Mouse (Mus musculus): ENCODE measurements at regions not wholly inside any gene's neighbourhood (a gene's known extent, or its start where the extent isn't known, plus 50 kb on each side); places are given as distances from the start of the nearest gene placed in this dataset.

- no peak for TF ChIP-seq GATA1 (IDR thresholded peaks at IDR 0.05; ENCODE audit: low read length)
Observed at GRCm38 (mm10) chr2:48538668-48539341, 275.1 kb upstream of the Acvr2a start.

- no peak for TF ChIP-seq GATA1 (IDR thresholded peaks at IDR 0.05; ENCODE audit: low read length)
Observed at GRCm38 (mm10) chr2:48539465-48540055, 274.3 kb upstream of the Acvr2a start.

- TF ChIP-seq GATA1 (IDR thresholded peaks at IDR 0.05; ENCODE audit: low read length), result no peak
Observed at GRCm38 (mm10) chr2:48544377-48544776, 269.5 kb upstream of the Acvr2a start.

GRCm38 (mm10) chr2:48545072-48545471, 268.8 kb upstream of the Acvr2a start:
- TF ChIP-seq GATA1 (IDR thresholded peaks at IDR 0.05; ENCODE audit: low read length), result no peak

GRCm38 (mm10) chr2:48545679-48546078, 268.2 kb upstream of the Acvr2a start:
- no peak for TF ChIP-seq GATA1 (IDR thresholded peaks at IDR 0.05; ENCODE audit: low read length)

GRCm38 (mm10) chr2:48546194-48546593, 267.7 kb upstream of the Acvr2a start:
- no peak for TF ChIP-seq GATA1 (IDR thresholded peaks at IDR 0.05; ENCODE audit: low read length)

GRCm38 (mm10) chr2:48556600-48556999, 257.3 kb upstream of the Acvr2a start:
- no peak for TF ChIP-seq GATA1 (IDR thresholded peaks at IDR 0.05; ENCODE audit: low read length)

- TF ChIP-seq GATA1 (IDR thresholded peaks at IDR 0.05; ENCODE audit: low read length), result no peak
Observed at GRCm38 (mm10) chr2:48557123-48557522, 256.8 kb upstream of the Acvr2a start.

GRCm38 (mm10) chr2:48558641-48559040, 255.3 kb upstream of the Acvr2a start:
- no peak for TF ChIP-seq GATA1 (IDR thresholded peaks at IDR 0.05; ENCODE audit: low read length)

- TF ChIP-seq GATA1 (IDR thresholded peaks at IDR 0.05; ENCODE audit: low read length), result no peak
Observed at GRCm38 (mm10) chr2:48563636-48564035, 250.3 kb upstream of the Acvr2a start.

- TF ChIP-seq GATA1 (IDR thresholded peaks at IDR 0.05; ENCODE audit: low read length), result no peak
Observed at GRCm38 (mm10) chr2:48564170-48564569, 249.7 kb upstream of the Acvr2a start.

- no peak for TF ChIP-seq GATA1 (IDR thresholded peaks at IDR 0.05; ENCODE audit: low read length)
Observed at GRCm38 (mm10) chr2:48567871-48568270, 246.0 kb upstream of the Acvr2a start.

GRCm38 (mm10) chr2:48586162-48586830, 227.6 kb upstream of the Acvr2a start:
- TF ChIP-seq GATA1 (IDR thresholded peaks at IDR 0.05; ENCODE audit: low read length), result no peak

- TF ChIP-seq GATA1 (IDR thresholded peaks at IDR 0.05; ENCODE audit: low read length), result no peak
Observed at GRCm38 (mm10) chr2:48586831-48587169, 227.1 kb upstream of the Acvr2a start.

- no peak for TF ChIP-seq GATA1 (IDR thresholded peaks at IDR 0.05; ENCODE audit: low read length)
Observed at GRCm38 (mm10) chr2:48589709-48590108, 224.2 kb upstream of the Acvr2a start.

- TF ChIP-seq GATA1 (IDR thresholded peaks at IDR 0.05; ENCODE audit: low read length), result no peak
Observed at GRCm38 (mm10) chr2:48597793-48598583, 215.9 kb upstream of the Acvr2a start.
